Mouse (Mus musculus): ENCODE data around the gene Fcrlb. TPM values are rescaled to one million over a fixed set of nuclear protein-coding genes. Genes with fewer than 3 reads are reported as not detected.
"Not testable (repeated sequence)": the region's sequence is repeated elsewhere in the genome, so short reads cannot be mapped to it uniquely, and the experiment has no call there.

The Fcrlb gene
- total RNA-seq (2021): not detected

GRCm38 (mm10) chr1:170912891-170913615, at the start of gene Fcrlb:
Gene Fcrlb, minus strand, starts transcription at chr1:170912941.
- no peak for DNase-seq (ENCODE audit: low spot score)
- intact Hi-C loops (cut with DNase I): loop anchor here (5.0 kb wide), 1 partner anchor 64 kb away; the partner anchor contains the start of gene Fcgr2b

- intact Hi-C loops (cut with DNase I): no loop called here
- DNase-seq (ENCODE audit: low spot score): no peak
Measured at GRCm38 (mm10) chr1:170962301-170962700, 49.6 kb upstream of the Fcrlb start.

- DNase-seq (ENCODE audit: low spot score): no peak
- intact Hi-C loops (cut with DNase I): no loop called here
Measured at GRCm38 (mm10) chr1:170961101-170961500, 48.4 kb upstream of the Fcrlb start.

- no peak for DNase-seq (ENCODE audit: low spot score)
- intact Hi-C loops (cut with DNase I): no loop called here
Measured at GRCm38 (mm10) chr1:170959791-170960190, 47.0 kb upstream of the Fcrlb start.

GRCm38 (mm10) chr1:170958225-170958624, 45.5 kb upstream of the Fcrlb start:
- intact Hi-C loops (cut with DNase I): no loop called here

GRCm38 (mm10) chr1:170953192-170953591, 40.5 kb upstream of the Fcrlb start:
- intact Hi-C loops (cut with DNase I): no loop called here
- DNase-seq (ENCODE audit: low spot score): no peak

More at GRCm38 (mm10) chr1:170958225-170958624, 45.5 kb upstream of the Fcrlb start:
- DNase-seq (ENCODE audit: low spot score): no peak

GRCm38 (mm10) chr1:170950772-170951171, 38.0 kb upstream of the Fcrlb start:
- DNase-seq (ENCODE audit: low spot score): no peak
- intact Hi-C loops (cut with DNase I): no loop called here

GRCm38 (mm10) chr1:170944908-170945307, 32.2 kb upstream of the Fcrlb start:
- DNase-seq (ENCODE audit: low spot score); intact Hi-C loops (cut with DNase I): not testable (repeated sequence)

GRCm38 (mm10) chr1:170944151-170944550, 31.4 kb upstream of the Fcrlb start:
- intact Hi-C loops (cut with DNase I); DNase-seq (ENCODE audit: low spot score): not testable (repeated sequence)

GRCm38 (mm10) chr1:170939255-170939654, 26.5 kb upstream of the Fcrlb start:
- DNase-seq (ENCODE audit: low spot score): no peak
- intact Hi-C loops (cut with DNase I): no loop called here

GRCm38 (mm10) chr1:170934383-170934782, 21.6 kb upstream of the Fcrlb start:
- intact Hi-C loops (cut with DNase I): no loop called here
- no peak for DNase-seq (ENCODE audit: low spot score)

- intact Hi-C loops (cut with DNase I): no loop called here
- DNase-seq (ENCODE audit: low spot score): no peak
Measured at GRCm38 (mm10) chr1:170933940-170934339, 21.2 kb upstream of the Fcrlb start.

GRCm38 (mm10) chr1:170933386-170933920, 20.7 kb upstream of the Fcrlb start:
- intact Hi-C loops (cut with DNase I): no loop called here
- DNase-seq (ENCODE audit: low spot score): no peak

- DNase-seq (ENCODE audit: low spot score): no peak
- intact Hi-C loops (cut with DNase I): no loop called here
Measured at GRCm38 (mm10) chr1:170932043-170932442, 19.3 kb upstream of the Fcrlb start.

GRCm38 (mm10) chr1:170929245-170929644, 16.5 kb upstream of the Fcrlb start:
- intact Hi-C loops (cut with DNase I): no loop called here
- no peak for DNase-seq (ENCODE audit: low spot score)

- intact Hi-C loops (cut with DNase I): no loop called here
- DNase-seq (ENCODE audit: low spot score): no peak
Measured at GRCm38 (mm10) chr1:170928467-170928866, 15.7 kb upstream of the Fcrlb start.

GRCm38 (mm10) chr1:170927378-170927777, 14.6 kb upstream of the Fcrlb start, which contains the start of gene Fcrla:
Gene Fcrla, minus strand, starts transcription at chr1:170927583.
- intact Hi-C loops (cut with DNase I): no loop called here
- DNase-seq (ENCODE audit: low spot score): no peak

GRCm38 (mm10) chr1:170926941-170927340, 14.2 kb upstream of the Fcrlb start:
- DNase-seq (ENCODE audit: low spot score): no peak
- intact Hi-C loops (cut with DNase I): no loop called here

- DNase-seq (ENCODE audit: low spot score): no peak
- intact Hi-C loops (cut with DNase I): no loop called here
Measured at GRCm38 (mm10) chr1:170924485-170924884, 11.7 kb upstream of the Fcrlb start.

GRCm38 (mm10) chr1:170919308-170919707, 6.6 kb upstream of the Fcrlb start:
- DNase-seq (ENCODE audit: low spot score): no peak

GRCm38 (mm10) chr1:170915657-170916056, 2.9 kb upstream of the Fcrlb start:
- no peak for DNase-seq (ENCODE audit: low spot score)
- intact Hi-C loops (cut with DNase I): no loop called here

More at GRCm38 (mm10) chr1:170919308-170919707, 6.6 kb upstream of the Fcrlb start:
- intact Hi-C loops (cut with DNase I): no loop called here
